Mouse (Mus musculus): ENCODE data around the gene Ano1. TPM values are rescaled to one million over a fixed set of nuclear protein-coding genes. Genes with fewer than 3 reads are reported as not detected.

The Ano1 gene
- polyA plus RNA-seq, 1 experiment from 2014 or later = 47.6 TPM

- WGBS = 90% methylated on average over 2 of the region's 2 CpGs
- ATAC-seq (ENCODE audit: insufficient read depth, low FRiP score, low read depth) = no peak
- Histone ChIP-seq H3K4me3 (replicated peaks) (no peak overlapping the region), H3K9ac (no peak overlapping the region), H3K36me3 (no peaks in the 10 kb centered on the region), H3K4me2 (no peak overlapping the region), H3K9me3 (no peaks in the 10 kb centered on the region), H3K4me1 (peaks cover 17% of the 10 kb centered on the region), H3K27ac (no peak overlapping the region), H3K27me3 (replicated peaks) (no peaks in the 10 kb centered on the region)
These were observed 64.0 kb downstream of the Ano1 start for GRCm38 (mm10) chr7:144687663-144688381.

- H3K27ac ChIP-seq = no peak overlapping the region
- ATAC-seq (ENCODE audit: insufficient read depth, low FRiP score, low read depth) = no peak
- H3K9ac ChIP-seq = no peak overlapping the region
- WGBS = 36% methylated on average over 4 of the region's 4 CpGs
- no peak overlapping the region for H3K4me2 ChIP-seq
- no peak overlapping the region for H3K4me3 ChIP-seq (replicated peaks)
- peaks cover 11% of the 10 kb centered on the region for H3K4me1 ChIP-seq
- H3K9me3 ChIP-seq = no peaks in the 10 kb centered on the region
- no peaks in the 10 kb centered on the region for H3K27me3 ChIP-seq (replicated peaks)
- no peaks in the 10 kb centered on the region for H3K36me3 ChIP-seq
These were observed 66.8 kb downstream of the Ano1 start for GRCm38 (mm10) chr7:144684947-144685346.

- Histone ChIP-seq H3K9me3 (no peaks in the 10 kb centered on the region), H3K27ac (no peak overlapping the region), H3K4me3 (replicated peaks) (no peak overlapping the region), H3K4me1 (peaks cover 11% of the 10 kb centered on the region; the same call in 1 of the 2 replicates), H3K36me3 (no peaks in the 10 kb centered on the region), H3K4me2 (no peak overlapping the region), H3K27me3 (replicated peaks) (no peaks in the 10 kb centered on the region), H3K9ac (no peak overlapping the region)
- 27% methylated on average over 5 of the region's 5 CpGs for WGBS
- ATAC-seq (ENCODE audit: insufficient read depth, low FRiP score, low read depth) = no peak
These were observed 67.3 kb downstream of the Ano1 start for GRCm38 (mm10) chr7:144684467-144684866.

- Histone ChIP-seq H3K27me3 (replicated peaks) (no peaks in the 10 kb centered on the region), H3K4me1 (peaks cover 27% of the 10 kb centered on the region), H3K27ac (no peak overlapping the region), H3K4me3 (replicated peaks) (no peak overlapping the region), H3K4me2 (no peak overlapping the region), H3K9ac (no peak overlapping the region), H3K36me3 (no peaks in the 10 kb centered on the region), H3K9me3 (no peaks in the 10 kb centered on the region)
- 70% methylated on average over 5 of the region's 5 CpGs for WGBS
- ATAC-seq (ENCODE audit: insufficient read depth, low FRiP score, low read depth) = no peak
These were observed 71.7 kb downstream of the Ano1 start for GRCm38 (mm10) chr7:144680096-144680495.

- Histone ChIP-seq H3K27me3 (replicated peaks) (no peaks in the 10 kb centered on the region), H3K4me1 (peaks cover 27% of the 10 kb centered on the region), H3K4me3 (replicated peaks) (peak overlapping the region; percentile 45), H3K9me3 (no peaks in the 10 kb centered on the region), H3K27ac (no peak overlapping the region), H3K36me3 (no peaks in the 10 kb centered on the region), H3K4me2 (peak overlapping the region; percentile 89), H3K9ac (peak overlapping the region; percentile 21; the same call in 1 of the 2 replicates)
- WGBS = 9% methylated on average over 68 of the region's 68 CpGs
- peak; percentile 15; the same call in 1 of the 2 replicates for ATAC-seq (ENCODE audit: insufficient read depth, low FRiP score, low read depth)
These were observed 73.3 kb downstream of the Ano1 start for GRCm38 (mm10) chr7:144678241-144679030.

GRCm38 (mm10) chr7:144677341-144678086 is 74.3 kb downstream of the Ano1 start:
- Histone ChIP-seq H3K9me3 (no peaks in the 10 kb centered on the region), H3K27ac (no peak overlapping the region), H3K4me1 (peaks cover 27% of the 10 kb centered on the region), H3K36me3 (no peaks in the 10 kb centered on the region), H3K4me2 (peak overlapping the region; percentile 89), H3K4me3 (replicated peaks) (peak overlapping the region; percentile 45), H3K27me3 (replicated peaks) (no peaks in the 10 kb centered on the region), H3K9ac (no peak overlapping the region)
- peak; percentile 33; the same call in 1 of the 2 replicates for ATAC-seq (ENCODE audit: insufficient read depth, low FRiP score, low read depth)
- WGBS = 63% methylated on average over 11 of the region's 12 CpGs

- 90% methylated on average over 8 of the region's 8 CpGs for WGBS
- H3K27ac ChIP-seq = no peak overlapping the region
- no peak for ATAC-seq (ENCODE audit: insufficient read depth, low FRiP score, low read depth)
These were observed 76.1 kb downstream of the Ano1 start for GRCm38 (mm10) chr7:144675632-144676031.

GRCm38 (mm10) chr7:144669895-144670294 is 81.9 kb downstream of the Ano1 start:
- H3K27ac ChIP-seq = no peak overlapping the region

More at GRCm38 (mm10) chr7:144675632-144676031, 76.1 kb downstream of the Ano1 start:
- H3K4me3 ChIP-seq (replicated peaks) = no peak overlapping the region
- no peak overlapping the region for H3K9ac ChIP-seq
- no peak overlapping the region for H3K4me2 ChIP-seq
- peaks cover 27% of the 10 kb centered on the region for H3K4me1 ChIP-seq
- H3K27me3 ChIP-seq (replicated peaks) = no peaks in the 10 kb centered on the region
- H3K9me3 ChIP-seq = no peaks in the 10 kb centered on the region
- H3K36me3 ChIP-seq = no peaks in the 10 kb centered on the region

GRCm38 (mm10) chr7:144668603-144669278 is 83.0 kb downstream of the Ano1 start:
- ATAC-seq (ENCODE audit: insufficient read depth, low FRiP score, low read depth) = no peak
- H3K4me1 ChIP-seq = peaks cover 7% of the 10 kb centered on the region
- no peak overlapping the region for H3K27ac ChIP-seq
- no peaks in the 10 kb centered on the region for H3K9me3 ChIP-seq
- H3K4me3 ChIP-seq (replicated peaks) = no peak overlapping the region
- H3K36me3 ChIP-seq = no peaks in the 10 kb centered on the region
- no peak overlapping the region for H3K4me2 ChIP-seq
- no peak overlapping the region for H3K9ac ChIP-seq
- 28% methylated on average over 7 of the region's 7 CpGs for WGBS
- no peaks in the 10 kb centered on the region for H3K27me3 ChIP-seq (replicated peaks)

More at GRCm38 (mm10) chr7:144669895-144670294, 81.9 kb downstream of the Ano1 start:
- Histone ChIP-seq H3K36me3 (no peaks in the 10 kb centered on the region), H3K27me3 (replicated peaks) (no peaks in the 10 kb centered on the region), H3K4me1 (peaks cover 7% of the 10 kb centered on the region), H3K9me3 (no peaks in the 10 kb centered on the region), H3K4me2 (no peak overlapping the region), H3K4me3 (replicated peaks) (no peak overlapping the region), H3K9ac (no peak overlapping the region)
- ATAC-seq (ENCODE audit: insufficient read depth, low FRiP score, low read depth) = no peak
- WGBS = 90% methylated on average over 2 of the region's 2 CpGs

GRCm38 (mm10) chr7:144667091-144667490 is 84.7 kb downstream of the Ano1 start:
- H3K9me3 ChIP-seq = no peaks in the 10 kb centered on the region
- H3K36me3 ChIP-seq = no peaks in the 10 kb centered on the region
- H3K4me2 ChIP-seq = no peak overlapping the region
- ATAC-seq (ENCODE audit: insufficient read depth, low FRiP score, low read depth) = no peak
- H3K27ac ChIP-seq = no peak overlapping the region
- no peaks in the 10 kb centered on the region for H3K27me3 ChIP-seq (replicated peaks)
- no peak overlapping the region for H3K9ac ChIP-seq
- H3K4me1 ChIP-seq = peaks cover 11% of the 10 kb centered on the region
- H3K4me3 ChIP-seq (replicated peaks) = no peak overlapping the region
- WGBS = 93% methylated on average over 6 of the region's 6 CpGs

GRCm38 (mm10) chr7:144665585-144665984 is 86.2 kb downstream of the Ano1 start:
- Histone ChIP-seq H3K9ac (no peak overlapping the region), H3K27me3 (replicated peaks) (no peaks in the 10 kb centered on the region), H3K9me3 (no peaks in the 10 kb centered on the region), H3K4me2 (no peak overlapping the region), H3K4me1 (peaks cover 14% of the 10 kb centered on the region), H3K27ac (no peak overlapping the region), H3K4me3 (replicated peaks) (no peak overlapping the region), H3K36me3 (no peaks in the 10 kb centered on the region)
- 82% methylated on average over 3 of the region's 3 CpGs for WGBS
- no peak for ATAC-seq (ENCODE audit: insufficient read depth, low FRiP score, low read depth)

Data from stomach, embryonic 15.5 days (tissue).